Mouse (Mus musculus) gastrocnemius, postnatal 14 days (tissue): Measurements from ENCODE around the gene Cd300ld5. TPM values are rescaled to one million over a fixed set of nuclear protein-coding genes. Genes with fewer than 3 reads are reported as not detected.
A peak's percentile ranks its signal among the peaks of the same experiment; 100 is the strongest.
"Not testable (repeated sequence)": the region's sequence is repeated elsewhere in the genome, so short reads cannot be mapped to it uniquely, and the experiment has no call there.

ENCODE experiments used
- DNase-seq: peaks from one replicate; pipeline ENCODE4 v3.0.0; 2021; ENCODE audit warnings: mixed read lengths
- intact Hi-C: fragments of 180-260 bp; cut with DNase I; formaldehyde crosslinking; loops from one replicate; pipeline ENCODE4 v1.15.1; 2025; ENCODE audit warnings: low total_unique reads
- total RNA-seq, 2 experiments: library from RNA; stranded (reverse); gene quantifications; 2 replicates each; pipeline ENCODE4 v1.2.3; 2021

Cd300ld5 gene
- total RNA-seq, 2 experiments from 2014 or later: 3.3 TPM; not detected in 1

- DNase-seq: peak; percentile 18
- intact Hi-C loops: no loop called here
Observed at GRCm38 (mm10) chr11:115052206-115052605, 14.6 kb upstream of the Cd300ld5 start.

- no peak for DNase-seq
- intact Hi-C loops: no loop called here
Observed at GRCm38 (mm10) chr11:115049282-115049895, 11.8 kb upstream of the Cd300ld5 start.

- intact Hi-C loops: no loop called here
Observed at GRCm38 (mm10) chr11:115048259-115048658, 10.7 kb upstream of the Cd300ld5 start, which contains the start of gene Cd300ld3. TSS of gene Cd300ld3 (minus strand) at chr11:115048409.

GRCm38 (mm10) chr11:115026912-115027311 lies 10.7 kb downstream of the Cd300ld5 start, which contains the start of gene Cd300ld4:
TSS of gene Cd300ld4 (minus strand) at chr11:115027012.
- DNase-seq, intact Hi-C loops: not testable (repeated sequence)

More at GRCm38 (mm10) chr11:115048259-115048658, 10.7 kb upstream of the Cd300ld5 start, which contains the start of gene Cd300ld3:
- no peak for DNase-seq

- DNase-seq, intact Hi-C loops: not testable (repeated sequence)
Observed at GRCm38 (mm10) chr11:115016093-115016492, 21.5 kb downstream of the Cd300ld5 start, which contains the start of gene Cd300ld2. TSS of gene Cd300ld2 (minus strand) at chr11:115016193.

GRCm38 (mm10) chr11:115004070-115004469 lies 33.5 kb downstream of the Cd300ld5 start:
- no peak for DNase-seq
- intact Hi-C loops: no loop called here

- intact Hi-C loops: no loop called here
- DNase-seq: peak; percentile 7
Observed at GRCm38 (mm10) chr11:115001474-115002040, 36.0 kb downstream of the Cd300ld5 start, which contains the start of gene Cd300c2. TSS of gene Cd300c2 (minus strand) at chr11:115001880.

GRCm38 (mm10) chr11:114989793-114990192 lies 47.8 kb downstream of the Cd300ld5 start, which contains the start of gene Cd300ld:
TSS of gene Cd300ld (minus strand) at chr11:114989922.
- no peak for DNase-seq
- intact Hi-C loops: no loop called here

- intact Hi-C loops: no loop called here
- DNase-seq: no peak
Observed at GRCm38 (mm10) chr11:114981866-114982265, 55.7 kb downstream of the Cd300ld5 start.

Other genes with a start within 250 kb of the Cd300ld5 start
- gene Btbd17, start 241.8 kb downstream of the Cd300ld5 start, total RNA-seq: 1 to 10 TPM in 1 of 2 experiments, under 1 TPM in 1; 0.38 to 1.1 TPM
- gene Gpr142, start 238.8 kb downstream of the Cd300ld5 start, total RNA-seq: not detected
- 10 to 100 TPM; 39.1 to 43.0 TPM for gene Gprc5c, start 186.6 kb downstream of the Cd300ld5 start, total RNA-seq
- gene Cd300a, start 147.7 kb downstream of the Cd300ld5 start, total RNA-seq: under 1 TPM; 0.55 to 0.84 TPM
- under 1 TPM; 0.13 to 0.78 TPM for gene Cd300lb, start 103.4 kb downstream of the Cd300ld5 start, total RNA-seq
- not detected for gene Cd300c, start 68.6 kb downstream of the Cd300ld5 start, total RNA-seq
- gene Cd300ld, start 47.8 kb downstream of the Cd300ld5 start, total RNA-seq: under 1 TPM; 0.24 to 0.37 TPM
- under 1 TPM; 0.64 to 0.84 TPM for gene Cd300c2, start 35.9 kb downstream of the Cd300ld5 start, total RNA-seq
- not detected for gene Cd300ld2, start 21.6 kb downstream of the Cd300ld5 start, total RNA-seq
- gene Cd300ld4, start 10.8 kb downstream of the Cd300ld5 start, total RNA-seq: 1 to 10 TPM in 1 of 2 experiments, not detected in 1; 1.1 TPM
- gene Cd300ld3, start 10.6 kb upstream of the Cd300ld5 start, total RNA-seq: 1 to 10 TPM in 1 of 2 experiments, not detected in 1; 3.1 TPM
- not detected for gene Cd300e, start 24.4 kb upstream of the Cd300ld5 start, total RNA-seq
- gene Rab37, start 53.7 kb upstream of the Cd300ld5 start, total RNA-seq: under 1 TPM; 0.62 TPM
- gene Cd300lf, start 96.2 kb upstream of the Cd300ld5 start, total RNA-seq: not detected
- 1 to 10 TPM; 4.9 to 5.9 TPM for gene Slc9a3r1, start 125.6 kb upstream of the Cd300ld5 start, total RNA-seq
- 1 to 10 TPM; 4.5 to 4.9 TPM for gene Tmem104, start 149.7 kb upstream of the Cd300ld5 start, total RNA-seq
- 10 to 100 TPM; 13.1 to 14.0 TPM for gene Nat9, start 150.1 kb upstream of the Cd300ld5 start, total RNA-seq
- gene Grin2c, start 229.5 kb upstream of the Cd300ld5 start, total RNA-seq: not detected
- 1 to 10 TPM; 5.4 to 6.0 TPM for gene Fdxr, start 239.3 kb upstream of the Cd300ld5 start, total RNA-seq